Mouse (Mus musculus) midbrain, embryonic 15.5 days (tissue): ENCODE measurements around the gene Fis1. TPM values are rescaled to one million over a fixed set of nuclear protein-coding genes. Genes with fewer than 3 reads are reported as not detected.
A peak's percentile ranks its signal among the peaks of the same experiment; 100 is the strongest.

ENCODE experiments used
- microRNA counts: library from miRNA; unstranded; fragments of <30 nt; microRNA quantifications from one replicate; lab custom pipeline; 2016
- microRNA-seq: library from miRNA; unstranded; fragments of <30 nt; microRNA quantifications from one replicate; pipeline ENCODE4, GENCODE M21; 2016
- polyA plus RNA-seq: library from polyadenylated mRNA; unstranded; fragments of >200 nt; fragmentation: Nextera tagmentation; extraction: Ambion mirVana; gene quantifications from 2 replicates; pipeline ENCODE4 v1.2.1, GENCODE M21; 2015

Fis1 gene
- polyA plus RNA-seq, 1 experiment from 2014 or later = 357 TPM

MicroRNAs encoded within 50 kb of the gene (microRNA counts, 519-probe panel; counts per million panel counts)
- microRNA mmu-miR-702 (lab: Ali Mortazavi, UCI) = not detected

Small RNAs within 50 kb of the gene (microRNA-seq; reads per million reads assigned to microRNA genes)
- 90.1 reads per million, percentile 53 among the genes with 10 or more reads in this experiment for gene Mir702

Other genes starting within 250 kb of the Fis1 start
- gene Col26a1, start 70.1 kb upstream of the Fis1 start, polyA plus RNA-seq = 31.6 and 34.3 TPM in 2 replicates
- 125 and 132 TPM in 2 replicates for gene Ift22, start 45.1 kb upstream of the Fis1 start, polyA plus RNA-seq
- 0.18 and 0.36 TPM in 2 replicates for gene Cldn15, start 13.3 kb downstream of the Fis1 start, polyA plus RNA-seq
- gene Plod3, start 33.7 kb downstream of the Fis1 start, polyA plus RNA-seq = 38.9 and 44.1 TPM in 2 replicates
- 131 and 132 TPM in 2 replicates for gene Znhit1, start 34.7 kb downstream of the Fis1 start, polyA plus RNA-seq
- gene Vgf, start 73.1 kb downstream of the Fis1 start, polyA plus RNA-seq = 9.9 and 11.1 TPM in 2 replicates
- 284 TPM in 2 replicates for gene Ap1s1, start 92.9 kb downstream of the Fis1 start, polyA plus RNA-seq
- 0.34 and 0.41 TPM in 2 replicates for gene Serpine1, start 119.0 kb downstream of the Fis1 start, polyA plus RNA-seq
- 1.9 and 2.5 TPM in 2 replicates for gene Trim56, start 162.9 kb downstream of the Fis1 start, polyA plus RNA-seq
- gene Muc3, start 196.0 kb downstream of the Fis1 start, polyA plus RNA-seq = not detected in 2 replicates